Mouse (Mus musculus) lung, embryonic 16.5 days (tissue): ENCODE results near the gene Usp4. TPM values are rescaled to one million over a fixed set of nuclear protein-coding genes. Genes with fewer than 3 reads are reported as not detected.

ENCODE experiments used
- ATAC-seq: fragments of 200-750 bp; cut with Nextera tagmentation; 2 replicates; pipeline ENCODE4 v1.8.0; 2017; ENCODE audit warnings: low read depth, mild to moderate bottlenecking, moderate library complexity
- H3K27ac ChIP-seq: fragments of 300-500 bp; sonication (generic); 2 replicates; pipeline ENCODE4 v1.5.1; 2014; ENCODE audit warnings: mild to moderate bottlenecking, control low read depth, low read length
- H3K27me3 ChIP-seq: fragments of 300-500 bp; sonication (generic); 2 replicates; pipeline ENCODE4 v1.6.1; 2014; ENCODE audit warnings: low read depth, low read length, mixed read lengths; ENCODE audit not compliant: control insufficient read depth, insufficient read depth
- H3K36me3 ChIP-seq: fragments of 300-500 bp; sonication (generic); 2 replicates; pipeline ENCODE4 v1.6.1; 2014; ENCODE audit warnings: low read length; ENCODE audit not compliant: control insufficient read depth, insufficient read depth
- H3K4me1 ChIP-seq: fragments of 300-500 bp; sonication (generic); replicated peaks from 2 replicates; pipeline ENCODE4 v1.6.1; 2014; ENCODE audit warnings: low read length, mixed read lengths; ENCODE audit not compliant: control insufficient read depth, insufficient read depth
- H3K4me2 ChIP-seq: fragments of 300-500 bp; sonication (generic); 2 replicates; pipeline ENCODE4 v1.6.1; 2014; ENCODE audit warnings: low read depth, low read length, control low read depth
- H3K4me3 ChIP-seq: fragments of 300-500 bp; sonication (generic); 2 replicates; pipeline ENCODE4 v1.5.1; 2014; ENCODE audit warnings: mild to moderate bottlenecking, low read length, control low read depth
- H3K9ac ChIP-seq: fragments of 300-500 bp; sonication (generic); 2 replicates; pipeline ENCODE4 v1.6.1; 2014; ENCODE audit warnings: low read length, control low read depth
- H3K9me3 ChIP-seq: fragments of 300-500 bp; sonication (generic); 2 replicates; pipeline ENCODE4 v1.6.1; 2016; ENCODE audit warnings: low read length; ENCODE audit not compliant: control insufficient read depth
- WGBS: fragments of 180-500 bp; shearing (Covaris S2); extraction: QIAGEN DNeasy Blood & Tissue Kit; methylation state at CpG from one replicate; pipeline ENCODE4 v1.1.7; 2014; 5-methylcytosine and 5-hydroxymethylcytosine counted together
- polyA plus RNA-seq: library from polyadenylated mRNA; unstranded; fragments of >200 nt; fragmentation: Nextera tagmentation; extraction: Ambion mirVana; gene quantifications from 2 replicates; pipeline ENCODE4 v1.2.1, GENCODE M21; 2015

Gene Usp4
- 89.9 and 93.6 TPM in 2 replicates for polyA plus RNA-seq

DNA sequence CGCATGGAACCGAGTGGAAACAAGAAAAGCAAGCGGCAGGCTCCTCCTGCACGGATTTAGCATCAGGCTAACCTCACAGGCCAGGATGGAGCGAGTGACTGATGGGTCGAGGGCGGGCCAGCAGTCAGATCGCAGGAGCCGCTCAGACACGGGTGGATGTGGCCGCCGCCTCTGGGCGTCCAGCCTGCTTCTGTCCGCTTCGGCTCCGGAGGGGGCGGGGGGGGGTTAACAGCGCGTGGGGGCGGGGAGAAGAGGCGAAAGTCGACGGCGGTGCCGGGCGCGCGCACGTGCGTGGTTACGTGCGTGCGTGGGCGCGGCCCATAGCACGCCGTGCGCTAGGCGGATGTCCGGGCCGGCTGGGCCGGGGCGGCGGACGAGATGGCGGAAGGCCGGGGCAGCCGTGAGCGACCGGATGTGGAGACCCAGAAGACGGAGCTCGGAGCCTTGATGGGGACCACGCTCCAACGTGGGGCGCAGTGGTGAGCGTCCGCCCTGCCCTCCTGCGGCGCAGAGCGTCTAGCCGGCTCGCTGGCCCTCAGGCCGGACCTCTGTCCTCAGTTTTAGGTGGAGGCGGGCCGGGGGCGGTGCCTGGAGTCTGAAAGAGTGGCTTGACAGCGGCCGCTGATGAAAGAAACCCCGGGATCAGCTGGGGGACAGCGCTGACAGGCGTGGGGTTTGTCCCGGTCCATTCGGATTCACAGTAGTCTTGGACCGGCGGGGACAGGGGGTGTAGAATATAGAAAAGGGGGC is at the start of gene Usp4:
TSS of gene Usp4 (plus strand) at position 314 of the 750 bp plus-strand sequence.
- Histone ChIP-seq H3K27ac (peak within 1 kb of the TSS; percentile 97), H3K4me3 (peak within 1 kb of the TSS; percentile 97), H3K4me1 (peaks cover 11% of the 10 kb centered on the region), H3K27me3 (no peaks in the 10 kb centered on the region), H3K9me3 (no peaks in the 10 kb centered on the region), H3K4me2 (peak within 1 kb of the TSS; percentile 84), H3K36me3 (peaks cover 18% of the 10 kb centered on the region), H3K9ac (peak within 1 kb of the TSS; percentile 91)
- ATAC-seq = peak; percentile 97
- under 1% methylated on average over 69 of the region's 75 CpGs for WGBS

DNA sequence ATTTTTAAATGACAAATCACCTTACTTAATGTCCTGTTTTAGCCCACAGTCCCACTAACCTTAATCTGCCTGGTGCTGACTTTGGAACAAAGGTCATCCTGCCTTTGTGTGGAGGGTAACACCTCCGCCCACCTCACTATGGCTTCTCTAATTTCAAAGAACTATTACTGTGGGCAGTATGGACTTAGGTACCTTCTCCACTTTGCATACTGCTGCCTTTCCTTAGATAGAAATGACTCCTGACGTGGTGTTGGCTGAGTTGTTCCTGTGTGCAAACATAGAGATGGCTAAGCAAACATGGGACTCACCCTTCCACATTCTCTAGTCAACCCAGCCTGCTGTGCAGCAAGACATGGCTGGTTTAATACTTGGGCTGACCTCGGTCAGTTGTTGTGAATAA is 45.8 kb upstream of the Usp4 start:
- peaks cover 12% of the 10 kb centered on the region for H3K36me3 ChIP-seq
- no peak for ATAC-seq
- no peak overlapping the region for H3K9ac ChIP-seq
- H3K27me3 ChIP-seq = no peaks in the 10 kb centered on the region
- H3K4me2 ChIP-seq = no peak overlapping the region
- peaks cover 10% of the 10 kb centered on the region for H3K4me1 ChIP-seq
- H3K27ac ChIP-seq = peak overlapping the region; percentile 81
- H3K4me3 ChIP-seq = no peak overlapping the region
- 57% methylated on average over 3 of the region's 3 CpGs for WGBS
- H3K9me3 ChIP-seq = no peaks in the 10 kb centered on the region

DNA sequence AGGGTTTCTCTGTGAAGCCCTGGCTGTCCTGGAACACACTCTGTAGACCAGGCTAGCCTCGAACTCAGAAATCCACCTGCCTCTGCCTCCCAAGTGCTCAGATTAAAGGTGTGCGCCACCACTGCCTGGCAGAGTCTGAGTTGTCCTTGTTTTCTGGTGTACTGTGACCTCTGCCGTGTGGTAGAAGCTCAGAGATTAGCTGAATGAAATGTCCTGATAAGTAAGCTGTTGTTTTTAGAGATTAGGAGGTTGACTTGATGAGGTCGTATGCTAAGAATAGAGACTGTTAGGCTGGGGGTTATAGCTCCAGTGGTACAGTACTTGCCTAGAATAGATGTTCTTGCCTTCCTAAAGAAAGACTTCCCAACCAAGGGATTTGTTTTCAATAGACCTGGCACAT is 42.9 kb upstream of the Usp4 start:
- ATAC-seq = no peak
- 65% methylated on average over 4 of the region's 4 CpGs for WGBS
- H3K27me3 ChIP-seq = no peaks in the 10 kb centered on the region
- H3K36me3 ChIP-seq = peaks cover 12% of the 10 kb centered on the region
- H3K9ac ChIP-seq = peak overlapping the region; percentile 96
- peak overlapping the region; percentile 88 for H3K4me3 ChIP-seq
- peaks cover 26% of the 10 kb centered on the region for H3K4me1 ChIP-seq
- H3K9me3 ChIP-seq = no peaks in the 10 kb centered on the region
- H3K4me2 ChIP-seq = peak overlapping the region; percentile 84
- H3K27ac ChIP-seq = peak overlapping the region; percentile 86

DNA sequence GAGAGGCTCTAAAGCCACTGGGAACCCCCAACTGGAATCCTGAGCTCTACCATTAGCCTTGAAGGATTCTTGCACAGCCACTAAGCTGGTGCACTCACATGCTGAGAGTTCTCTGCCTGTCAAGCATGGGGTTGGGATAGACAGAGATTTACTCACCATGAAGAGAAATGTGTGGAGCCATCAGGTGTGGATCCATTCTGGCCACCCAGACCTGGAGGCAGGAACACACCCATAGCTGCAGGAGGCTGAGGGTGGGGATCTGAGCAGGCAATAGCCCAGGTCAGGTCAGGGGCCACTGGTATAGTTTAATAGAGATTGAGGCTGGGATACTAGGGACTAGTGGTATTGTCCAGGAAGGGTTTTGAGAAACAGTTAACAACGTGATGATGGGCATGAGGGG is 42.5 kb upstream of the Usp4 start:
- H3K27me3 ChIP-seq = no peaks in the 10 kb centered on the region
- peaks cover 12% of the 10 kb centered on the region for H3K36me3 ChIP-seq
- H3K4me3 ChIP-seq = peak overlapping the region; percentile 88
- H3K4me1 ChIP-seq = peaks cover 28% of the 10 kb centered on the region
- H3K9me3 ChIP-seq = no peaks in the 10 kb centered on the region
- peak overlapping the region; percentile 86 for H3K27ac ChIP-seq
- H3K9ac ChIP-seq = peak overlapping the region; percentile 96
- ATAC-seq = no peak
- H3K4me2 ChIP-seq = peak overlapping the region; percentile 84
- WGBS = 0% methylated on average over 1 of the region's 1 CpGs

DNA sequence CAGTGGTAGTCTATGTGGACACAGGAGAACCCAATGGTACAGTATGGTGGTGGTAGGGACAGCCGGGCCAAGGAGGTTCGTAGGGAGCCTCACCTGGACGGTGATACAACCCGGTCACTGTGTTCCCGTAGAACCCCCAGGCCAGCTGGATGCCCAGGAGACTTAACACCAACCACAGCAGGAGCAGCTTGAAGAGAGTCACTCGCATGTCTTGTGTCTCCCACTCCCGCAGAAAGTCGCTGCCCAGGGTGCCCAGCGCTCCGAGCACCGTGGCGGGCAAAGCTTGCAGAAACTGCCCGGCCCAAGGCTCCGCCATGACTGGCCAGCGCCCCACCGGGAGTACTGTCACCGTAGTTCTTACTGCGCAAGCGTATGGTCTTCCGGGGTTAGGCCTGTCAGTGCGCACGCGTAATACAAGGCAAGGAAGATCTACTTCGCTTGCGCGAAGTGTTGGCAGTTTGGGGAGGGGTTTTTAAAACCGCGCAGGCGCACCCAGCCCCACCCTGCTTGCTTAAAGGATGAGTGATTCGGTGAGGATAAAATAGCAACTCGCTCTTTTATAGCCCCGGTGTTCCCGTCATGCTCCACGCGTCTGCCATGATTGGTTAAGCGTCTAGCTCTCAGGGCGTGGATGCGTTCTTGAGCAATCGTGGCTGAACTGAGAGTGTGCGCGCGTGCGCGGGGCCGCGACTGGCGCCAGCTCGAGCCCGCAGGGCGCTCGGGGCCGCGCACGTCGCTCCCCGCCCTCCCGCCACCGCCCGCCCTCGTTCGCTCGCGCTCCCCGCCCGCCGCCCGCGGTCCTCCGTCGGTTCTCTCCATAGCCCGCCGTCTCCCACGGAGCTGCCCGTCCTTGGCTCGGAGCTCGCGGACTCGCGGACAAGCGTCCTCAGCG is 41.8 kb upstream of the Usp4 start, which contains the start of the genes Rhoa and Tcta:
TSS of gene Rhoa (plus strand) at position 501 of the 892 bp plus-strand sequence.
TSS of gene Tcta (minus strand) at position 532 of the 892 bp plus-strand sequence.
- no peaks in the 10 kb centered on the region for H3K9me3 ChIP-seq
- peaks cover 31% of the 10 kb centered on the region for H3K4me1 ChIP-seq
- H3K4me2 ChIP-seq = peak within 1 kb of the TSS; percentile 84
- peak within 1 kb of the TSS; percentile 98 for H3K9ac ChIP-seq
- no peaks in the 10 kb centered on the region for H3K27me3 ChIP-seq
- peaks cover 12% of the 10 kb centered on the region for H3K36me3 ChIP-seq
- peak; percentile 96 for ATAC-seq
- peak within 1 kb of the TSS; percentile 93 for H3K4me3 ChIP-seq
- H3K27ac ChIP-seq = peak within 1 kb of the TSS; percentile 100
- under 1% methylated on average over 78 of the region's 81 CpGs for WGBS

DNA sequence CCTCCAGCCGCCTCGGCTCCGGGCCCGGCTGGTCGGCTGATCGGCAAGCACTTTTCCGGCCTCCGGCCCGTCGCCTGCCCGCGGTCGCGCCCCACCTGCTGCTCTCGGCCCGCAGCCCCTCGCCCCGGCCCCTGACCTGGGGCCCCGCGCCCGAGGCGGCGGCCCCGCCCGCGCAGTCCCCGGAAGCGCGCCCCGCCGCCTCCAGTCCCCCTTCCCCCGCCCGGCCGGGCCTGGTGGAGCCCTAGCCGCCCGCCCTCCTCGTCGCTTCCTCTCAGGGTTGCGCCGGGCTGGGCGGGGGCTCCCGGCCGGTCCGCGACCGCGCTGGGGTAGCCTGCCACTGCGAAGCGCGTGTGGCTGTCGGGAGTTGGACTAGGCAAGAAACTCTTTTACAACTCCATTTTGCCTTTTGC is 41.1 kb upstream of the Usp4 start:
- Histone ChIP-seq H3K4me2 (peak overlapping the region; percentile 84), H3K9ac (peak overlapping the region; percentile 98), H3K27me3 (no peaks in the 10 kb centered on the region), H3K36me3 (peaks cover 12% of the 10 kb centered on the region), H3K9me3 (no peaks in the 10 kb centered on the region), H3K4me1 (peaks cover 29% of the 10 kb centered on the region), H3K27ac (peak overlapping the region; percentile 100), H3K4me3 (peak overlapping the region; percentile 93)
- ATAC-seq = peak; percentile 86
- WGBS = under 1% methylated on average over 38 of the region's 51 CpGs

DNA sequence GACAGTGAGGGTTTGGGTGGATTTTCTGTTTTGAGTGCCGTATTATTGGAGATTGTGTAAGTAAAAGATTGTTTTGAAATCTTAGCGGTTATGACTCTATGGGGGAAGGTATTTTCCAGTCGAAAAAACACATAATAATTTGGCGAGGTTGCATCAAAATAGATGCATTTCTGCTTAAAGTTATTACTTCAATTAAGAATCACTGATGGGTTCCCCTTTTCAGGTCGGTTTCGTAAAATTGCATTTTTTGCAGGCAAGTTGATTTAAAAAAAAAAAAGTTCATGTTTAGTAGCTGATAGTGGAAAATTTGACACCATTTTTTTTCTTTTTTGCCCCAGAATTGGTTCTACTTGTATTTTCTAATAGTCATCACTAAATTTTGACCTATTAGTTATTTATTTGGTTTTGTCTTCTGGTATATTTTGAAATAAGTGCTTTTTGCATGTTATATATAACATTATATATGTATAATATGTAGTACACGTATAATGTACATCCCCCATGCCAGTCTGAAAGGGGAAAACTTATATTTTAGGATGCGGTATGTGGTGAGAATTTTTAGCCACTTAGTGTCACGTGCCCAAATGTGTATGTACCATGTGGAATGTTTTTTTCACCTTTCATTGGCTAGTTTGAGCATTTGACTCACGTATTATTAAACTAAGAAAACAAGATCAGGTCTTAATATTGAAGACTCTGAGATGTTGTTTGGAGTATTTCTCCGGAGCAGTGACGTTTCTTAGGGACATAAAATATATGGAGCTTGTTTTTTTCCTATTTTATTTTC is 40.4 kb upstream of the Usp4 start:
- peaks cover 29% of the 10 kb centered on the region for H3K4me1 ChIP-seq
- H3K4me3 ChIP-seq = peak overlapping the region; percentile 93
- H3K27me3 ChIP-seq = no peaks in the 10 kb centered on the region
- peak overlapping the region; percentile 84 for H3K4me2 ChIP-seq
- H3K27ac ChIP-seq = peak overlapping the region; percentile 100
- WGBS = 5% methylated on average over 12 of the region's 12 CpGs
- peaks cover 12% of the 10 kb centered on the region for H3K36me3 ChIP-seq
- no peak for ATAC-seq
- no peaks in the 10 kb centered on the region for H3K9me3 ChIP-seq
- peak overlapping the region; percentile 98 for H3K9ac ChIP-seq

DNA sequence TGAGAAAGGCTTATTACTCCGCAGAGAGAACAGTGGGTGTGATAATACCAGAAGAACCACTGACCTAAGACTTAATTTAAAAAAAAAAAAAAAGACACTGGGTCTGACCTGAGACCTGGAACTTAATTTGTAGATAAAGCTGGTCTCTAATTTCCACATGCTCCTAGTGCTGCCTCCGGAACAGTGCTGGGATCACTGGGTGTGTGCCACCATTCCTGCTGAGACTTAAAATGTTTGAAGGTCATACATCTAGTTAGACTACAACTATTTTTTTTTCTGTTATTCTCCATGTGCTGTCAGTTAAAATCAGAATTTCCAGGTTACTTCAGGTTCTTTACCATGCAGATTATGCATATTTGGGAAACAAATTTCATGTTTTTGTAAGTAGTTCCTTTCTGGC is 39.5 kb upstream of the Usp4 start:
- no peak overlapping the region for H3K27ac ChIP-seq
- peak overlapping the region; percentile 54 for H3K4me3 ChIP-seq
- H3K4me1 ChIP-seq = peaks cover 29% of the 10 kb centered on the region
- peaks cover 5% of the 10 kb centered on the region; the same call in 1 of the 2 replicates for H3K36me3 ChIP-seq
- H3K9me3 ChIP-seq = no peaks in the 10 kb centered on the region
- 31% methylated on average over 2 of the region's 2 CpGs for WGBS
- H3K27me3 ChIP-seq = no peaks in the 10 kb centered on the region
- no peak for ATAC-seq
- peak overlapping the region; percentile 56 for H3K9ac ChIP-seq
- peak overlapping the region; percentile 84 for H3K4me2 ChIP-seq
